Mouse (Mus musculus) heart, postnatal 14 days (tissue): ENCODE results near the gene Nt5c1b. TPM values are rescaled to one million over a fixed set of nuclear protein-coding genes. Genes with fewer than 3 reads are reported as not detected.

Experiments used
- total RNA-seq, 2 experiments: library from RNA; stranded (reverse); gene quantifications; 2 replicates each; pipeline ENCODE4 v1.2.3; 2021

Gene Nt5c1b
- total RNA-seq, 2 experiments from 2014 or later = not detected

Other genes starting within 250 kb of the Nt5c1b start
- 10 to 100 TPM; 45.8 to 46.9 TPM for gene Rdh14, start 20.8 kb downstream of the Nt5c1b start, total RNA-seq